Mouse (Mus musculus): ENCODE measurements at regions not wholly inside any gene's neighbourhood (a gene's known extent, or its start where the extent isn't known, plus 50 kb on each side); places are given as distances from the start of the nearest gene placed in this dataset.

DNA sequence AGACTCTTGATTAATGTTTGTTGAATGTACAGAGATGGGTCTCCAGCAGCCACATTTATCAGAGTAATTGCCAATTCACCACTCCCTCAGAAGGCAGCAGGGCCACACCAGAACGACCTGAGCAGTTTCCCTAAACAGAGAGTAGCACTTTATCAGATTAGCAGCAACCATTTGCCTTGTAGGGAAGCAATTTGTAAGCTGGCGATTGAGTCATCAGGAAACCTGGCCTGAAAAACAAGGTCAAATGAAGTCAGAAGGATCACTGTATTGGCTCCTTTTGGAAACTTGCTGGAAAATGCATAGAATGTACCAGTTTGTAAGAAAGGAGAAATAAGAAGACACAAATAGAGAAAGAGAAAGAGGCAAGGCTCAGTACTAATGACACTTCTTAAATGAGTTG, 295.1 kb downstream of the Qdpr start:
- Histone ChIP-seq H3K4me1 (ENCODE audit: control insufficient read depth, insufficient read depth, low read length) (no peaks in the 10 kb centered on the region), H3K4me3 (ENCODE audit: insufficient read depth, low read length) (no peak overlapping the region), H3K27ac (ENCODE audit: insufficient read depth, low read depth, low read length) (no peak overlapping the region)
- TF ChIP-seq POLR2A (IDR thresholded peaks at IDR 0.05; ENCODE audit: borderline replicate concordance, low read depth, low read length) (no peak), CTCF (IDR thresholded peaks at IDR 0.05; ENCODE audit: low read depth, low read length) (no peak)

DNA sequence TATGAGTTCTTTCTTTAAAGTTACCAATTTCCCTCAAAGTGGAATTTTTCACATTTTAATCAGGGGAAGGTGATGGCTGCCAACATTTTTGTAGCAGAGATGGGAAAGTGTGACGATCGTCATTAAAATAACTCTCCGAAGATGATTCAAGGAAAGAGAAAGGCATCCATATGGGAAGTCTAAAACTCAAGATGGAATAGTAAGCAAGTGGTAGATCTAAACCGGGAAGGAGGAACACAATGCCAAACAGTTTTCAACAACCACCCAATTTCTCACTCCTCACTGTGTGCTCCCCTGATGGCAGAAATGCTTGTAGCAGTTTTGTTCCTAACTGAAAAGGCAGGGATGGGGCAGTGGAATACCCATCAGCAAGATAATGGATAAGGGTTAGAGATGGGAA, 305.9 kb downstream of the Qdpr start:
- TF ChIP-seq CTCF (IDR thresholded peaks at IDR 0.05; ENCODE audit: low read depth, low read length), result no peak
- TF ChIP-seq POLR2A (IDR thresholded peaks at IDR 0.05; ENCODE audit: borderline replicate concordance, low read depth, low read length), result no peak
- no peak overlapping the region for H3K27ac ChIP-seq (ENCODE audit: insufficient read depth, low read depth, low read length)
- no peak overlapping the region for H3K4me3 ChIP-seq (ENCODE audit: insufficient read depth, low read length)
- H3K4me1 ChIP-seq (ENCODE audit: control insufficient read depth, insufficient read depth, low read length), result no peaks in the 10 kb centered on the region

DNA sequence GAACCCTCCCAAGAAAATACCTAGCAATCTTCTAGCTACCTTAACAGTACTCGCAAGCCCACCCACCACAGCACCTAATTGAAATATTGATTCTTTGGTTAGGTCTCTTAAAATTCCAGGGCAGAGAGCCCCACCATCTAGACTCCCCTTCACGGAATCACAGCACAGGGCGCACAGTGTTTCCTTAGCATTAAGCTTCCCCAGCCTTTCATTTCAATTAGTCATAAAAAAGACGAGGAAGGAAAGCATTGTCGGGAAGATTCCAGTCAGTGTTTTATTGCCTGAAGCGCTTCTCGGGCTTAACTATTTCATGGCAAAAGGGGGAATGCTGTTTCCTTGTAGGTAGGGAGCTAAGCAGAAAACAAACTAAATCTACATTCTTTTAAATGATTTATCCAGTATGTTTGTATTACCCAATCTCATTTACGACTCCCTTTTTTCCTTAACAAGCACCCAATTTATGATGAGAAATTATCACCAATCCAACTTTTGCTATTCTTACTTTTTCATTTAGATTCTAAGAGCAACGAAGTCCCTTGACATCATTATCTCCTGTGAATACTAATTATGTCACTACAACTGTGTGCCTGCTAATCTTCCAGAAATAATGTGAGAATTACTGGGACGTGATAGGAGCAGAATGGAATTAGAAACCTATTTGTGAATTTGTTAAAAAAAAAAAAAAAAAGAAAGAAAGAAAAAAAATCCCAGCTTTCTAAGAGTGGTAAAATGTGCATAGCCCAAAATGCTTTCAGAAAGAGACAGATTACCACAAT, 312.6 kb downstream of the Qdpr start:
- no peaks in the 10 kb centered on the region for H3K4me1 ChIP-seq (ENCODE audit: control insufficient read depth, insufficient read depth, low read length)
- TF ChIP-seq POLR2A (IDR thresholded peaks at IDR 0.05; ENCODE audit: borderline replicate concordance, low read depth, low read length) (no peak), CTCF (IDR thresholded peaks at IDR 0.05; ENCODE audit: low read depth, low read length) (no peak)
- H3K4me3 ChIP-seq (ENCODE audit: insufficient read depth, low read length), result no peak overlapping the region
- no peak overlapping the region for H3K27ac ChIP-seq (ENCODE audit: insufficient read depth, low read depth, low read length)

DNA sequence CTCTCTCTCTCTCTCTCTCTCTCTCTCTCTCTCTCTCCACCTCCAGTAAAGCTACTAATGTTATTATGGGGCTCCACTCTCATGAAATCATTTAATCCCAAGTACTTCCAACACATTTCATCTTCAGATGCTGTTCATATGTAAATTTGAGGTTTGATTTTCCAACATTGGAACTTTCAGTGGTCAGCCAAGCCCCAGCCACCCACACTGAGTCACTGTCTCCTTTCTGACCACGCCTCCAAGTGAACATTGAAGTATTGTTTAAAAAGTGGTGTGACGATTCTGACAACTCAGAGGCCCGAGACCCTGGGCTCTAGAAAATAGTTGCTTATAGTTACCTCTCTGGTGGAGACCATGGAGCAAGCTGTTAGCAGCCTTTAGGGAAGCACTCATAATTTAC, 313.3 kb downstream of the Qdpr start:
- H3K4me3 ChIP-seq (ENCODE audit: insufficient read depth, low read length), result no peak overlapping the region
- no peak overlapping the region for H3K27ac ChIP-seq (ENCODE audit: insufficient read depth, low read depth, low read length)
- TF ChIP-seq POLR2A (IDR thresholded peaks at IDR 0.05; ENCODE audit: borderline replicate concordance, low read depth, low read length) (no peak), CTCF (IDR thresholded peaks at IDR 0.05; ENCODE audit: low read depth, low read length) (no peak)
- no peaks in the 10 kb centered on the region for H3K4me1 ChIP-seq (ENCODE audit: control insufficient read depth, insufficient read depth, low read length)

DNA sequence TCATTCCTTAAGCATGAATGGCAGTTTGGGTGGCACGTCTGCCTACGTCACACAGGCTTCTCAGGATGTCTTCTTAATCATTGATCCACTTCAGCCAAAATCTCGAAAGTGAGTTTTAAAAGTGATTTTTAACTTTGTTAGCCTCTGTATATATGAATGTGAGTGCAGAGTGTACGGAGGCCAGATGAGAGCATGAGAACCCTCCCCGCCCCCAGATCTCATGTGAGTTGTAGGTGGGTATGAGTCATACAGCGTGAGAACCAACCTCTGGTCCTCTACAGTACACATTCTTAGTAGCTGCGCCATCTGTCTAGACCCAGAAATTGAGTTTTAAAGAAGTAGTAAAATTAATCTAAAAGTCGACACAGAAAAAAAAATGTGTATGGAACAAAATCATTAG, 322.1 kb downstream of the Qdpr start:
- Histone ChIP-seq H3K27ac (ENCODE audit: insufficient read depth, low read depth, low read length) (no peak overlapping the region), H3K4me3 (ENCODE audit: insufficient read depth, low read length) (no peak overlapping the region), H3K4me1 (ENCODE audit: control insufficient read depth, insufficient read depth, low read length) (no peaks in the 10 kb centered on the region)
- no peak for TF ChIP-seq POLR2A (IDR thresholded peaks at IDR 0.05; ENCODE audit: borderline replicate concordance, low read depth, low read length)
- no peak for TF ChIP-seq CTCF (IDR thresholded peaks at IDR 0.05; ENCODE audit: low read depth, low read length)

DNA sequence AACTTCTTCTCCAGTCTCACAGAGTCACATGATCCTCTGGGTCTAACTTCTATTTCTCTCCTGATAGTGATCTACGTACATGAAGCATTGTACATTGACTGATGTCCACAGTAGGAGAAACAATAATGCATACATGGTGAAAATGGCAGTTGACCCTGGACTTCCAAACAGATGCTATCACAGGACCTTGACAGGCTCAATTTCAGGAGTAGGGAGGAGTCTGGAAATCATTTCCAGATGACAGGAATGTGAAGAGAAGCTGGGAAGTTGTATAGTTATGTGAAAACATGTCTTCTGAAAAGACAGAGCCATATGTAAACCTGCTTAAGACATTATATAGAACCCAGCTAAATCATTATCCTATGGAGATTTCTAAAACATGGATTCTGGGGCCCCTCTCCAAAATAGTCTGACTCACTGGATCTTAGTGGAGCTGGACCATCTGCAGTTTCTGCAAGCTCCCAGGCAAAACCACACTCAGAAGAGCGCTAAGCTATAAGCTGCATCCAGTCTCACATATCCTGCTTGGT, 322.3 kb upstream of the Ldb2 start:
- no peak overlapping the region for H3K4me3 ChIP-seq (ENCODE audit: insufficient read depth, low read length)
- TF ChIP-seq POLR2A (IDR thresholded peaks at IDR 0.05; ENCODE audit: borderline replicate concordance, low read depth, low read length), result no peak
- TF ChIP-seq CTCF (IDR thresholded peaks at IDR 0.05; ENCODE audit: low read depth, low read length), result no peak
- no peak overlapping the region for H3K27ac ChIP-seq (ENCODE audit: insufficient read depth, low read depth, low read length)
- H3K4me1 ChIP-seq (ENCODE audit: control insufficient read depth, insufficient read depth, low read length), result no peaks in the 10 kb centered on the region

DNA sequence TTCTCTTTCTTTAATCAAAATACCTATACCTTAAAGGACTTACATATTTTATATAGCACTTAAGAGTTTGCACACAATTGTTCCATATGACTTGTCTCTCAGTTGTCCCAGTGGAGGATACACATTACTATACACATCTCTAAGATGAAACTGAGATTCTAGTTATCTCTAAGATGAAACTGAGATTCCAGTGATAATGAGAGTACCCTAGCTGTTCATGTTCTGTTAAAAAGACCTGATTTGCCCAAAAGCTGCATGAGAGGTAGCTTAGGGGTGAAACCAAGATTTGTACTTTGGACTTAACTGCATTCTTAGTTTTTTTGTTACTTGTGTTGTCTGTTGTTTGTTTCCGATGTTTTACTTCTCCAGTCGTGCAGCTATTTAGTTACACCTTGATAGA, 320.3 kb upstream of the Ldb2 start:
- TF ChIP-seq CTCF (IDR thresholded peaks at IDR 0.05; ENCODE audit: low read depth, low read length), result no peak
- TF ChIP-seq POLR2A (IDR thresholded peaks at IDR 0.05; ENCODE audit: borderline replicate concordance, low read depth, low read length), result no peak
- Histone ChIP-seq H3K27ac (ENCODE audit: insufficient read depth, low read depth, low read length) (no peak overlapping the region), H3K4me3 (ENCODE audit: insufficient read depth, low read length) (no peak overlapping the region), H3K4me1 (ENCODE audit: control insufficient read depth, insufficient read depth, low read length) (no peaks in the 10 kb centered on the region)

DNA sequence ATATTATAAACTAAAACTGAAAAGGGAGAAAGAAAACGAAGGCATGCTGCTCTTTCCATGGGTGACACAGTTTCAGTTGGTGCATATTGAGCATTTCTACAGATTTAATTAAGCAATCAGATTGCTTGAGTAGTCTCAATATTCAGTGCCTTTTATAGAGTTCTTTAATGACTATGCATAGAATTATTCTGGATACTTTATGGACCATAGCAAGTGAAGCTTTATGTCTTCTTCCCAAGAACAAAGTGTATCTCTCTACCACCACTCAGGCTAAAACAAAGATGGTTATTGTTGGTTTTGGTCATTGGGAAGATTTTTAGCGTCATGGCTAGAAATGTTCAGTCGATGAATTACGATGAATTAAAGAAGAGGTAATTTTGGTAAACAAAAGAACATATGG, 311.8 kb upstream of the Ldb2 start:
- Histone ChIP-seq H3K4me1 (ENCODE audit: control insufficient read depth, insufficient read depth, low read length) (no peaks in the 10 kb centered on the region), H3K27ac (ENCODE audit: insufficient read depth, low read depth, low read length) (no peak overlapping the region), H3K4me3 (ENCODE audit: insufficient read depth, low read length) (no peak overlapping the region)
- no peak for TF ChIP-seq CTCF (IDR thresholded peaks at IDR 0.05; ENCODE audit: low read depth, low read length)
- no peak for TF ChIP-seq POLR2A (IDR thresholded peaks at IDR 0.05; ENCODE audit: borderline replicate concordance, low read depth, low read length)

DNA sequence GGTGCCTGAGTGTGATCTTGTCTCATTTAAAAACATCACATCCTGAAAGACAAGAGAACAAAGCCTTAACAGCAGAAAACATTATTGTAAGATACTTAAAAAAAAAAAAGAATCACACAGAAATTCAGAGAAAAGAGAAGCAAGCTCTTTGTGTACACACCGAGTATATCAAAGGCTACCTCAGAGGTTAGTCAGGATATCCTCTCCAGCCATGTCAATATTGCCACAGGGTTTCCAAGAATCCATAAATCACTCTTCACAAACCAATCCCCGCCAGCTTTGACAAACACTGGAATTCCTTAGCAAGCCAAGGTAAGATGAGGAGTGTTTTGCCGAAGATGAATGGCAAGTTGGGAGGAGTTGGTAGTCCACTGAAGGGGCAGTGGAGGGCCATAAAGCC, 311.3 kb upstream of the Ldb2 start:
- no peak overlapping the region for H3K4me3 ChIP-seq (ENCODE audit: insufficient read depth, low read length)

DNA sequence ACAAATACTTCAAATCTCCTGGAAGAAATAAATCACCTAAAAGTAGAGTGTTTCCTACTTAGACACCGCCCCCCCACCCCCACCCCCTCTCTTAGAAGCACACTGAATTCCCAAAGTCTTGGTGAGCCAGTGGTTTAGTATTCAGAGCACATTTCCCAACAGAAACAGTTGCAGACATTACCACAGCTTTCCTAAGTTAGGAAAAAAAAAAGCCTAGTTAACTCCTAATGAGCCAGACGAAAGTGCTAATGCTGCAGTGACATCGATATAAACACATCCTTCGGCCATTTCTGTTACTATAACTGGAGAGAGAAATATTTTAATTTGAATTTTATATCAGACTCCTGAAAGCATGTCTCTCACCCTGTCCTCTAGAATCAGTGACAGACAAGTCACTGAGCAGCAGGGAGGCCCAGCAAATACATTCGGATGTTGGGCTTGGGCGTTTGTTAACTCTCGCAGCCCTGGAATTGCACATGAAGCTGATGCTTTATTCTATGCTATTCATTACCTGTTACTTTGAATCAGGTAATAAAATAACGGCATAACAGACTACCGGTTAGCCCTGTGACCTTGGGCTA, 305.8 kb upstream of the Ldb2 start:
- TF ChIP-seq POLR2A (IDR thresholded peaks at IDR 0.05; ENCODE audit: borderline replicate concordance, low read depth, low read length) (no peak), CTCF (IDR thresholded peaks at IDR 0.05; ENCODE audit: low read depth, low read length) (no peak)
- H3K4me3 ChIP-seq (ENCODE audit: insufficient read depth, low read length), result no peak overlapping the region

More for the DNA sequence above, 311.3 kb upstream of the Ldb2 start:
- no peak for TF ChIP-seq POLR2A (IDR thresholded peaks at IDR 0.05; ENCODE audit: borderline replicate concordance, low read depth, low read length)
- TF ChIP-seq CTCF (IDR thresholded peaks at IDR 0.05; ENCODE audit: low read depth, low read length), result no peak
- no peak overlapping the region for H3K27ac ChIP-seq (ENCODE audit: insufficient read depth, low read depth, low read length)
- H3K4me1 ChIP-seq (ENCODE audit: control insufficient read depth, insufficient read depth, low read length), result no peaks in the 10 kb centered on the region

More for the DNA sequence above, 305.8 kb upstream of the Ldb2 start:
- H3K4me1 ChIP-seq (ENCODE audit: control insufficient read depth, insufficient read depth, low read length), result no peaks in the 10 kb centered on the region
- H3K27ac ChIP-seq (ENCODE audit: insufficient read depth, low read depth, low read length), result no peak overlapping the region
